Mouse (Mus musculus): ENCODE data around the gene Foxp1. TPM values are rescaled to one million over a fixed set of nuclear protein-coding genes. Genes with fewer than 3 reads are reported as not detected.

The Foxp1 gene
- polyA plus RNA-seq (2014; fragmentation: Illumina TruSeq; extraction: RNeasy Lipid Tissue Mini Kit (QIAGEN cat#74804); ENCODE audit: low read depth, low replicate concordance): 17.1 TPM

GRCm38 (mm10) chr6:99522359-99523108 lies at the start of gene Foxp1:
Foxp1 (minus strand) TSS chr6:99522721.

Other genes starting within 250 kb of the Foxp1 start
- gene Eif4e3, start 144.1 kb upstream of the Foxp1 start, polyA plus RNA-seq (2014; fragmentation: Illumina TruSeq; extraction: RNeasy Lipid Tissue Mini Kit (QIAGEN cat#74804); ENCODE audit: low read depth, low replicate concordance): 45.0 TPM
- gene Gm20696, start 144.1 kb upstream of the Foxp1 start, polyA plus RNA-seq (2014; fragmentation: Illumina TruSeq; extraction: RNeasy Lipid Tissue Mini Kit (QIAGEN cat#74804); ENCODE audit: low read depth, low replicate concordance): not detected
- gene Gpr27, start 170.0 kb upstream of the Foxp1 start, polyA plus RNA-seq (2014; fragmentation: Illumina TruSeq; extraction: RNeasy Lipid Tissue Mini Kit (QIAGEN cat#74804); ENCODE audit: low read depth, low replicate concordance): 5.5 TPM
- gene Prok2, start 203.7 kb upstream of the Foxp1 start, polyA plus RNA-seq (2014; fragmentation: Illumina TruSeq; extraction: RNeasy Lipid Tissue Mini Kit (QIAGEN cat#74804); ENCODE audit: low read depth, low replicate concordance): not detected

Measured in adrenal gland, adult 10 weeks (tissue).